Mouse (Mus musculus) neural tube, embryonic 14.5 days (tissue): ENCODE results near the gene Upp2. TPM values are rescaled to one million over a fixed set of nuclear protein-coding genes. Genes with fewer than 3 reads are reported as not detected.

Source experiments
- ATAC-seq: fragments of 200-750 bp; cut with Nextera tagmentation; 2 replicates; pipeline ENCODE4 v1.8.0; 2017; ENCODE audit warnings: low read depth, mild to moderate bottlenecking, moderate TSS enrichment, moderate library complexity
- H3K27ac ChIP-seq: fragments of 300-500 bp; sonication (generic); 2 replicates; pipeline ENCODE4 v1.5.1; 2014; ENCODE audit warnings: low read depth, mild to moderate bottlenecking, control low read depth, low read length, moderate library complexity, mixed read lengths
- H3K27me3 ChIP-seq: fragments of 300-500 bp; sonication (generic); 2 replicates; pipeline ENCODE4 v1.6.1; 2014; ENCODE audit warnings: low read length; ENCODE audit not compliant: control insufficient read depth, insufficient read depth
- H3K36me3 ChIP-seq: fragments of 300-500 bp; sonication (generic); 2 replicates; pipeline ENCODE4 v1.6.1; 2014; ENCODE audit warnings: low read length, mixed read lengths; ENCODE audit not compliant: control insufficient read depth, insufficient read depth
- H3K4me1 ChIP-seq: fragments of 300-500 bp; sonication (generic); 2 replicates; pipeline ENCODE4 v1.6.1; 2014; ENCODE audit warnings: low read length; ENCODE audit not compliant: control insufficient read depth, insufficient read depth
- H3K4me2 ChIP-seq: fragments of 300-500 bp; sonication (generic); 2 replicates; pipeline ENCODE4 v1.6.1; 2014; ENCODE audit warnings: mild to moderate bottlenecking, low read depth, low read length, control low read depth
- H3K4me3 ChIP-seq: fragments of 300-500 bp; sonication (generic); 2 replicates; pipeline ENCODE4 v1.5.1; 2014; ENCODE audit warnings: low read depth, low read length, control low read depth, mixed read lengths
- H3K9ac ChIP-seq: fragments of 300-500 bp; sonication (generic); replicated peaks from 2 replicates; pipeline ENCODE4 v1.6.1; 2014; ENCODE audit warnings: low read depth, mild to moderate bottlenecking, control low read depth, low read length, mixed read lengths
- H3K9me3 ChIP-seq: fragments of 300-500 bp; sonication (generic); 2 replicates; pipeline ENCODE4 v1.6.1; 2016; ENCODE audit warnings: low read length; ENCODE audit not compliant: control insufficient read depth
- WGBS: fragments of 180-500 bp; shearing (Covaris S2); extraction: QIAGEN DNeasy Blood & Tissue Kit; methylation state at CpG from one replicate; pipeline ENCODE4 v1.1.7; 2014; 5-methylcytosine and 5-hydroxymethylcytosine counted together
- polyA plus RNA-seq: library from polyadenylated mRNA; unstranded; fragments of >200 nt; fragmentation: Nextera tagmentation; extraction: Ambion mirVana; gene quantifications from 2 replicates; pipeline ENCODE4 v1.2.1, GENCODE M21; 2014

Gene Upp2
- 15.4 and 16.4 TPM in 2 replicates for polyA plus RNA-seq

DNA sequence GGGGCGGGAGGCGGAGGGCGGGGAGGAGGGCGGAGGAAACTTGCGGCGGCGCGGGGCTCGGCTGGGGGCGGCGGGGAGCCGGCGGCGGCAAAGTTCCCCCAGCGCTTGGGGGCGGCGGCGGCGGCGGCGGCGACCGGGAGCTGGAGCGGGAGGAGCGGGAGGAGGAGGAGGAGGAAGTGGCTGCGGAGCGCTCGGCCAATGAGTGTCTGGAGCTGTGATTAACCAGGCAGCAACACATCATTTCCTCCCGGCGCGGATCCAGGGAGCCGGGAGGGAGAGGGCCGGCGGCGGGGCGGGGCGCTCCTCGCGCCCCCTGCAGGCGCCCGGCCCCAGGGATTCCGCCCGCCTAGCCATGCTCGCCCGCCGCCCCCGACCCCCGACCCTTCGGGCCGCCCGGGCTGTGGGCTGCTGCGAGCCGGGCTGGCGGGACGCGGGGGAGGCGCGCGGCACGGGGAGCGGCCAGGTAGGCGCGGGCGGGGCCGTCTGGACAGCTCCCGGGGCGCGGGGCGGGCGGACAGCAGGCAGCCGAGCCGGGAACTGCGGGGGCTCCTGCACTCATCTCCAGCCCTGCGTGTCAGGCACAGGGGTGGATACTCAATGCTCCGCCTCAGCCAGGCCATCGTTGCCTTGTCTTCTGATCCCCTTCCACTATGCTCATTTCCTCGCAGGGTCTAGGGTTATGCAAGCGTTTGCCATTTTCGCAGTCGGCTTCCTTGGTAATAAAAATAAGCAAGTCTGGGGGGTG, at the start of gene Upp2, which contains the start of gene Acvr1:
Upp2 (plus strand) TSS at position 233 of the 745 bp plus-strand sequence.
Acvr1 (minus strand) TSS at position 92 of the 745 bp plus-strand sequence.
- H3K27ac ChIP-seq = peak within 1 kb of the TSS; percentile 99
- ATAC-seq = peak; percentile 95
- H3K9me3 ChIP-seq = no peaks in the 10 kb centered on the region
- H3K4me1 ChIP-seq = peaks cover 22% of the 10 kb centered on the region
- peak within 1 kb of the TSS; percentile 97 for H3K9ac ChIP-seq
- peak within 1 kb of the TSS; percentile 94 for H3K4me3 ChIP-seq
- WGBS = under 1% methylated on average over 58 of the region's 80 CpGs
- H3K27me3 ChIP-seq = 0 out of 2 replicates have a peak, but pooled peaks cover 2% of the 10 kb centered on the region
- H3K4me2 ChIP-seq = peak within 1 kb of the TSS; percentile 65
- H3K36me3 ChIP-seq = no peaks in the 10 kb centered on the region

DNA sequence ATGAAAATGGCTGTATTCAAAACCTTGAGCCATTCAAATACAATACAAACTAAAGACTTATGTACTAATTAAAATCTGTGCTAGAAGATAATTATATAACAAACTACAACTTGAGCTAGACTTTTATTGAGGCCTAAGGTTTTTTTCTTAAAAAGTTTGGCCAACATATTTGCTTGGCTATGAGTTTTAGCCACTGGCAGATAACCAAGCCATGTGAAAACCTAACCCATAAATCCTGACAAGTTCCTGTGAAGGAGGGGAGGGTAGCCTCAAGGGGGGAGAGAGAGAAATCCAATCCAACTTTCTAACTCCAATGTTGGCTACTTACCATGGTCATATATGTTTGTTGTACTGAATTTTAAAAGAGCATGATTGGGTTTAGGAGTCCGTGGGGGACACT, 48.6 kb upstream of the Upp2 start:
- 95% methylated on average over 1 of the region's 1 CpGs for WGBS
- Histone ChIP-seq H3K4me1 (no peaks in the 10 kb centered on the region), H3K36me3 (no peaks in the 10 kb centered on the region), H3K27ac (no peak overlapping the region), H3K4me3 (no peak overlapping the region), H3K4me2 (no peak overlapping the region), H3K9ac (no peak overlapping the region), H3K9me3 (no peaks in the 10 kb centered on the region), H3K27me3 (no peaks in the 10 kb centered on the region)
- ATAC-seq = no peak

DNA sequence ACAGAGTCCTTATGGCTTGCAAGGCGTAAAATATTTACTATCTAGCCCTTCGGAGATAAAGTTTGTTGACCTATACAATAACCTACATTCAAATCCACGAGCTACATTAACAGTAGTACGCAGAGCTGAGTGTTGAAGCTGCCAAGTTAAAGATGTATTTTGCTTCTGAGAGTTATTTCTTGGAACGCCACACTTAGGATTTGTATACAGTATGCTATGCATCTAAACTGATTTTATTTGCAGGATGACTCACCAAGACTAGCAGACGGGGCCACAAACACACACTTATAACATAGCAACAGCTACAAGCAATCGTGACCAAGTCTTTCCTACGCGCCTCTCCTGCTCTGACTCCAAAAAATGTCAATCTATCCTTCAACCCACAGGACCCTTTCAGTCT, 46.4 kb upstream of the Upp2 start:
- 94% methylated on average over 9 of the region's 9 CpGs for WGBS
- Histone ChIP-seq H3K36me3 (no peaks in the 10 kb centered on the region), H3K9me3 (no peaks in the 10 kb centered on the region), H3K4me2 (no peak overlapping the region), H3K27me3 (no peaks in the 10 kb centered on the region), H3K4me1 (no peaks in the 10 kb centered on the region), H3K9ac (no peak overlapping the region), H3K4me3 (no peak overlapping the region), H3K27ac (no peak overlapping the region)
- ATAC-seq = no peak

DNA sequence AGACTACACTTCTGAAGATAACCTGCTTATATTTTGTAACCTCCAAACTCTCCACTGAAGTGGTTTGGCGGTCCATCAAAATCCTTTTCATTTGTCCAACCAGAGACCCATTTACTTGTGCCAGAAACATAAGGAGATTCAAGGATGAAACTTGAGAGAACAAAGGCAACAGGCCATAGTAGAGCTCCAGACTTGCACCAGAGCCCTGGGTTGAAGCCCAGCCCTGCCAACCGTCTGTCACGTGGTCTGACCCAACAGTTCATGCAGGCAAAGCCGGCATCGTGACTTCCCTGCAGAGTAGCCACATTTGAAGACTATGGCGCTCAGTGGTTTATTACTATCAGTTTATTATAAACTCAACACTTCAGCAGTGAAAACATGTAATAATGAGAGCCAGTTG, 45.5 kb upstream of the Upp2 start:
- no peaks in the 10 kb centered on the region for H3K4me1 ChIP-seq
- H3K9ac ChIP-seq = no peak overlapping the region
- no peak overlapping the region for H3K4me2 ChIP-seq
- no peaks in the 10 kb centered on the region for H3K27me3 ChIP-seq
- 90% methylated on average over 6 of the region's 6 CpGs for WGBS
- no peak overlapping the region for H3K4me3 ChIP-seq
- no peak for ATAC-seq
- H3K27ac ChIP-seq = no peak overlapping the region
- H3K36me3 ChIP-seq = no peaks in the 10 kb centered on the region
- H3K9me3 ChIP-seq = no peaks in the 10 kb centered on the region

DNA sequence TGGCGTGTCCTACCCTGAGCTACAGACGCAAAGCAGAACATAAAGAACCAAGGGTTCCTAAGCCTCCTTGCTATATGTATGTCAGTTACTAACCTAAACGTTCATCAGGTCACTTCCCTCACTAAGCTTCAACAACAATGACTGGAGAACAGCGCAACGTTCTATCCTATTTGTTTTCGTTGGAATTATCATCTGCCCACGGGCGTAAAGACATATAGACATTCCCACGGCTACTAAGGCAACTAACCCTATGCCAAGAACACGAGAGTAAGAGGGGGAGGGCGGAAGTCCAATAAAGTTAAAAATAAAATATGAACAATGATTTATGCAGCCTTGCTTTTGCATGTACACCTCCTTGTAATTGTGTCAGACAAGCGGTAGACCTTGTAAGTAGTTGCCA, 44.0 kb upstream of the Upp2 start:
- Histone ChIP-seq H3K4me1 (no peaks in the 10 kb centered on the region), H3K9ac (no peak overlapping the region), H3K4me2 (no peak overlapping the region), H3K27ac (no peak overlapping the region), H3K27me3 (no peaks in the 10 kb centered on the region), H3K36me3 (no peaks in the 10 kb centered on the region), H3K4me3 (no peak overlapping the region), H3K9me3 (no peaks in the 10 kb centered on the region)
- ATAC-seq = no peak
- 89% methylated on average over 12 of the region's 12 CpGs for WGBS

DNA sequence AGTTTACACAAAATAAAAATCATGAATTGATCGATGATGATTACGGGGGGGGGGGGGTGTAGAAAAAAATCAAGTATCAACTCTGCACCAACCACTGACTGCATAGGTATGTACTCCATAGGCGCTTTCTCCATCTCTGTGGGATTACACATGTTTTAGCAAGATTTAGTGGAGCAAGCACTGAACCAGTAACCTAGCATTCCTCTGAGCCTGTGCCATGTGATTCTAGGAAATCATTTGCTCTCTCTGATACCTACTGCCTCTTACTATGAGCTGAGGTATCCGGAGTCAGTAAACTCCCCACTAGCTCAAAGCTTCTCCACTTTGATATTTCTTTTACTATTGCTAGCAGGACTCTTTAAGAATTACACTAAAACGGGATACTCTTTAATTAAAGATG, 43.2 kb upstream of the Upp2 start:
- no peak overlapping the region for H3K27ac ChIP-seq
- ATAC-seq = no peak
- no peak overlapping the region for H3K4me2 ChIP-seq
- 92% methylated on average over 5 of the region's 5 CpGs for WGBS
- no peak overlapping the region for H3K9ac ChIP-seq
- H3K4me3 ChIP-seq = no peak overlapping the region
- no peaks in the 10 kb centered on the region for H3K9me3 ChIP-seq
- no peaks in the 10 kb centered on the region for H3K4me1 ChIP-seq
- no peaks in the 10 kb centered on the region for H3K27me3 ChIP-seq
- H3K36me3 ChIP-seq = no peaks in the 10 kb centered on the region

DNA sequence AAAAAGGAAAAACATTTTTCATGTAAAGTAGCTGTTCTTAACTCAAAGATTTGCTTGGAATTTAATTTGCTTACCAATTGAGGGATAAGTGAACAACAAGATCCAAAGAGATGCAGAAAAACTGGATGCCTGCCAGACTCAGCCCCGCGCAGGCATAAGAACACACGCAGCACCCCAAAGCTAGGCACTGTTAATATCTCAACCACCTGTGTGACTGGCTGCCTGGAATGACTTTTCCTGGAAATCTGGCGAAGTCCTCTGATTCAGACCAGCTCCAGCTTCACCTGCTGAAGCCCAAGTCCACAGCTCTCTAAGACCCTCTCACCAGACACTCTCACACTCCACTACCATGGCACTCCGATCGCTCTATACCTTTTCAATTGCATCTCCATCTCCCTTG, 42.7 kb upstream of the Upp2 start:
- Histone ChIP-seq H3K4me3 (no peak overlapping the region), H3K27ac (no peak overlapping the region), H3K9ac (no peak overlapping the region), H3K9me3 (no peaks in the 10 kb centered on the region), H3K4me2 (no peak overlapping the region), H3K36me3 (no peaks in the 10 kb centered on the region), H3K27me3 (no peaks in the 10 kb centered on the region), H3K4me1 (peaks cover 2% of the 10 kb centered on the region; the same call in 1 of the 2 replicates)
- 88% methylated on average over 6 of the region's 6 CpGs for whole genome bisulfite sequencing
- ATAC-seq = no peak

DNA sequence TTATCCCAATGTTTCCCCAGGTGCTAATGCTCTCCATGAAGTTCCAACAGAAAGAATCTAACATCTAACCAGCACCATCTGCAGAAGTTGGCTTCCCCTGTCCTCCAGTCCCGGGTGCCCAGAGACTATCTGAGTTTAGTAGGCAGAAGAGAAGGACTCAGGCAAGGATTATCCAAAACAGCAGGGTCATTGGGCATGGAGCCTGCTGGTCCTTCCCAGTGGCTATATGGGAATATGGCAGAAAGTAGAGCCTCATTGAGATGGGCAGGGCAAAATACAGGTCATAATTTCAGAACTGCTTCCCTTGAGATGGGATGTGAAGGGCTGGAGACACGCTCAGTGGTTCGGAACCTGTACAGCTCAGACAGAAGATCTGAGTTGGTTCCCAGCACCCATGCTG, 39.3 kb upstream of the Upp2 start:
- Histone ChIP-seq H3K27ac (no peak overlapping the region), H3K4me2 (no peak overlapping the region), H3K9ac (no peak overlapping the region), H3K4me1 (peaks cover 32% of the 10 kb centered on the region), H3K27me3 (no peaks in the 10 kb centered on the region), H3K9me3 (no peaks in the 10 kb centered on the region), H3K4me3 (no peak overlapping the region), H3K36me3 (no peaks in the 10 kb centered on the region)
- 81% methylated on average over 3 of the region's 3 CpGs for WGBS
- no peak for ATAC-seq

DNA sequence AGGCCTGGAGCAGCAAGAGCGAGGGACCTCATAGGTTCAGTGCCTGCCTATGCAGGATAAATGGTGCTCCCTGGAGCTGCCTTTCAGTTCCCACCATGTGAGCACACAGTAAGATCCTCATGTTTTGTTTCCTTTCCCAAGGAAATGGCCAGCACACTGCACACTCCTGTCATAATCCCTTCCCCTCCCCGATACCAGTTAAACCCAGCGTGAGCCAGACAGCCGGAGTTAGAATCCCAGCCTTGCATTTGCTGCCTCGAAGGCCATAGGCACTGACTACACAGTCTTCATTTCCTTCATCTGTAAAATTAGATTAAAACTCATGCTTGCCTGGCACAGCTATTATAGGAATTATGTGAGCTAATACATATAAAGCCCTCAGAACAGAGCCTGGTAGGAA, 37.7 kb upstream of the Upp2 start:
- Histone ChIP-seq H3K4me3 (no peak overlapping the region), H3K4me2 (no peak overlapping the region), H3K27me3 (no peaks in the 10 kb centered on the region), H3K4me1 (peaks cover 48% of the 10 kb centered on the region), H3K9me3 (no peaks in the 10 kb centered on the region), H3K27ac (peak overlapping the region; percentile 52; the same call in 1 of the 2 replicates), H3K9ac (no peak overlapping the region), H3K36me3 (no peaks in the 10 kb centered on the region)
- WGBS = 65% methylated on average over 5 of the region's 5 CpGs
- no peak for ATAC-seq
